Mouse (Mus musculus): ENCODE measurements around the gene Cdkl1. TPM values are rescaled to one million over a fixed set of nuclear protein-coding genes. Genes with fewer than 3 reads are reported as not detected.

The Cdkl1 gene
- polyA plus RNA-seq, 1 experiment from 2014 or later = 0.92 TPM

- WGBS = 69% methylated on average over 3 of the region's 3 CpGs
- ATAC-seq (replicated peaks; ENCODE audit: low FRiP score, low TSS enrichment, low read depth) = no peak
- H3K27me3 ChIP-seq (replicated peaks; ENCODE audit: control insufficient read depth, insufficient read depth, low read length) = no peaks in the 10 kb centered on the region
- H3K4me1 ChIP-seq (replicated peaks; ENCODE audit: control insufficient read depth, insufficient read depth, low read length) = peaks cover 11% of the 10 kb centered on the region; the same call in 1 of the 2 replicates
- DNase-seq (ENCODE audit: low spot score) = no peak
- H3K27ac ChIP-seq (ENCODE audit: low read depth) = peak overlapping the region; percentile 43; the same call in 1 of the 2 replicates
- peaks cover 69% of the 10 kb centered on the region for H3K36me3 ChIP-seq (ENCODE audit: control insufficient read depth, insufficient read depth, low read length)
- no peaks in the 10 kb centered on the region for H3K9me3 ChIP-seq (ENCODE audit: control insufficient read depth, low read length)
- no peak overlapping the region for H3K4me3 ChIP-seq (ENCODE audit: low read depth, low read length)
- no peak overlapping the region for H3K9ac ChIP-seq (ENCODE audit: low read length)
- no peak overlapping the region for H3K4me2 ChIP-seq (ENCODE audit: low read length)
Observed at GRCm38 (mm10) chr12:69812986-69813385, 21.9 kb upstream of the Cdkl1 start.

- H3K27me3 ChIP-seq (replicated peaks; ENCODE audit: control insufficient read depth, insufficient read depth, low read length) = no peaks in the 10 kb centered on the region
- H3K4me2 ChIP-seq (ENCODE audit: low read length) = no peak overlapping the region
- H3K4me1 ChIP-seq (replicated peaks; ENCODE audit: control insufficient read depth, insufficient read depth, low read length) = peaks cover 13% of the 10 kb centered on the region; the same call in 1 of the 2 replicates
- no peak overlapping the region for H3K27ac ChIP-seq (ENCODE audit: low read depth)
- ATAC-seq (replicated peaks; ENCODE audit: low FRiP score, low TSS enrichment, low read depth) = no peak
- no peak overlapping the region for H3K4me3 ChIP-seq (ENCODE audit: low read depth, low read length)
- no peaks in the 10 kb centered on the region for H3K9me3 ChIP-seq (ENCODE audit: control insufficient read depth, low read length)
- WGBS = 35% methylated on average over 1 of the region's 1 CpGs
- DNase-seq (ENCODE audit: low spot score) = no peak
- peaks cover 68% of the 10 kb centered on the region for H3K36me3 ChIP-seq (ENCODE audit: control insufficient read depth, insufficient read depth, low read length)
- H3K9ac ChIP-seq (ENCODE audit: low read length) = no peak overlapping the region
Observed at GRCm38 (mm10) chr12:69811976-69812375, 20.9 kb upstream of the Cdkl1 start.

GRCm38 (mm10) chr12:69809439-69809838 is 18.4 kb upstream of the Cdkl1 start:
- H3K4me1 ChIP-seq (replicated peaks; ENCODE audit: control insufficient read depth, insufficient read depth, low read length) = peaks cover 13% of the 10 kb centered on the region; the same call in 1 of the 2 replicates
- H3K27ac ChIP-seq (ENCODE audit: low read depth) = no peak overlapping the region
- 55% methylated on average over 3 of the region's 3 CpGs for WGBS
- no peaks in the 10 kb centered on the region for H3K27me3 ChIP-seq (replicated peaks; ENCODE audit: control insufficient read depth, insufficient read depth, low read length)
- no peak overlapping the region for H3K4me3 ChIP-seq (ENCODE audit: low read depth, low read length)
- peaks cover 60% of the 10 kb centered on the region for H3K36me3 ChIP-seq (ENCODE audit: control insufficient read depth, insufficient read depth, low read length)
- H3K9ac ChIP-seq (ENCODE audit: low read length) = no peak overlapping the region
- no peak for DNase-seq (ENCODE audit: low spot score)
- no peak overlapping the region for H3K4me2 ChIP-seq (ENCODE audit: low read length)
- no peak for ATAC-seq (replicated peaks; ENCODE audit: low FRiP score, low TSS enrichment, low read depth)
- H3K9me3 ChIP-seq (ENCODE audit: control insufficient read depth, low read length) = no peaks in the 10 kb centered on the region

DNA sequence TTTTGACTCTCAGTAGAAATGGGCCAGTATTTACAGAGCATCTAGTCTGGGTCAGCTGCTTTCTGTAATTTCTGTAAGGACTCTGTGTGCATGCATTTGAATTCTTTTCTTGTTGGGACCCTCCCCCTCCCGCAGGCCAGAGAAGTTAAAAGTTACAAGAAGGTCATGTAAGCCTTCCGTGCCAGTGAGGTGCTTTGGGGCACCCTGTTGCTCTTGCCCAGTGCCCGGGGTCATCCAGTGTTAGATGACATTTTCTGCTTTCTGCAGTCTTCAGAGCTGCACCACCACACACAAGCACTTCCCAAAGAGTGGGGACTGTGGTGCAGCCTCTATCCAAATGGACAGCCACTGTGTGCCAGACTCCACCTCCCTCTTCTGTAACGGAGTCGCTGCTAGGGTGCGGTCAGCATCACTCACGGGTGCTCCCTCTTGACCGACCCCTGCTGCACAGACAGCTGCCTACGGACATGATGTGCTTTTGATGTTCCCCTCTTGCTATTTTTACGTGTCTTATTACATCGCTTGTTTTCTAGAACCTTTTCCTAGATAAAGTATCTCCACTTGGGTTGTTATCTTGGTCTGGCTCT is 16.4 kb upstream of the Cdkl1 start:
- peaks cover 8% of the 10 kb centered on the region; the same call in 1 of the 2 replicates for H3K4me1 ChIP-seq (replicated peaks; ENCODE audit: control insufficient read depth, insufficient read depth, low read length)
- H3K4me3 ChIP-seq (ENCODE audit: low read depth, low read length) = no peak overlapping the region
- peaks cover 67% of the 10 kb centered on the region for H3K36me3 ChIP-seq (ENCODE audit: control insufficient read depth, insufficient read depth, low read length)
- no peaks in the 10 kb centered on the region for H3K27me3 ChIP-seq (replicated peaks; ENCODE audit: control insufficient read depth, insufficient read depth, low read length)
- ATAC-seq (replicated peaks; ENCODE audit: low FRiP score, low TSS enrichment, low read depth) (no peak), DNase-seq (ENCODE audit: low spot score) (no peak)
- no peak overlapping the region for H3K4me2 ChIP-seq (ENCODE audit: low read length)
- no peaks in the 10 kb centered on the region for H3K9me3 ChIP-seq (ENCODE audit: control insufficient read depth, low read length)
- WGBS = 57% methylated on average over 11 of the region's 11 CpGs
- no peak overlapping the region for H3K27ac ChIP-seq (ENCODE audit: low read depth)
- no peak overlapping the region for H3K9ac ChIP-seq (ENCODE audit: low read length)

DNA sequence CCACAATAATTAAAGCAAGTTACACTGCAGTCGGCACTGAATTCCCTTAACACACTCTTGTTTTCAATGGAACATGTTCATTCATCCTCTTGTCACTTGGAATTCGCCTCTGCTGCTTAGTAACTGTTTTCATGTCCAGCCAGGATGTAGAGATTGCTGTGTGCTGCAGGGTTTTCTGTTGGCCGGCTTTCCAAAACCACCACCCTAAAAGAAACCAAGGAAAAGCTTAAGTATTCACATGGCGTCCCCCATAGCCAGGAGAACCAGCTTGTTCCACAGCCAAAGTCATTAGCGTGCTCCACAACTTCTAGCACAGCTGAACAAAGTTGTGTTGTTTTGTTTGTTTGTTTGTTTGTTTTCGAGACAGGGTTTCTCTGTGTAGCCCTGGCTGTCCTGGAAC is 14.1 kb upstream of the Cdkl1 start:
- WGBS = 90% methylated on average over 6 of the region's 6 CpGs
- H3K36me3 ChIP-seq (ENCODE audit: control insufficient read depth, insufficient read depth, low read length) = peaks cover 62% of the 10 kb centered on the region

GRCm38 (mm10) chr12:69804393-69805070 is 13.5 kb upstream of the Cdkl1 start:
- H3K36me3 ChIP-seq (ENCODE audit: control insufficient read depth, insufficient read depth, low read length) = peaks cover 60% of the 10 kb centered on the region
- no peak overlapping the region for H3K4me2 ChIP-seq (ENCODE audit: low read length)
- no peaks in the 10 kb centered on the region for H3K9me3 ChIP-seq (ENCODE audit: control insufficient read depth, low read length)
- no peak overlapping the region for H3K27ac ChIP-seq (ENCODE audit: low read depth)
- peaks cover 8% of the 10 kb centered on the region; the same call in 1 of the 2 replicates for H3K4me1 ChIP-seq (replicated peaks; ENCODE audit: control insufficient read depth, insufficient read depth, low read length)
- no peak overlapping the region for H3K4me3 ChIP-seq (ENCODE audit: low read depth, low read length)
- DNase-seq (ENCODE audit: low spot score) (no peak), ATAC-seq (replicated peaks; ENCODE audit: low FRiP score, low TSS enrichment, low read depth) (no peak)
- H3K27me3 ChIP-seq (replicated peaks; ENCODE audit: control insufficient read depth, insufficient read depth, low read length) = no peaks in the 10 kb centered on the region
- no peak overlapping the region for H3K9ac ChIP-seq (ENCODE audit: low read length)
- 87% methylated on average over 10 of the region's 10 CpGs for WGBS

More for the DNA sequence above, 14.1 kb upstream of the Cdkl1 start:
- H3K9ac ChIP-seq (ENCODE audit: low read length) = no peak overlapping the region
- ATAC-seq (replicated peaks; ENCODE audit: low FRiP score, low TSS enrichment, low read depth) = no peak
- H3K4me3 ChIP-seq (ENCODE audit: low read depth, low read length) = no peak overlapping the region
- no peaks in the 10 kb centered on the region for H3K9me3 ChIP-seq (ENCODE audit: control insufficient read depth, low read length)
- H3K27me3 ChIP-seq (replicated peaks; ENCODE audit: control insufficient read depth, insufficient read depth, low read length) = no peaks in the 10 kb centered on the region
- no peak overlapping the region for H3K4me2 ChIP-seq (ENCODE audit: low read length)
- no peak overlapping the region for H3K27ac ChIP-seq (ENCODE audit: low read depth)
- DNase-seq (ENCODE audit: low spot score) = no peak
- peaks cover 8% of the 10 kb centered on the region; the same call in 1 of the 2 replicates for H3K4me1 ChIP-seq (replicated peaks; ENCODE audit: control insufficient read depth, insufficient read depth, low read length)

GRCm38 (mm10) chr12:69803196-69803595 is 12.1 kb upstream of the Cdkl1 start:
- Histone ChIP-seq H3K27ac (ENCODE audit: low read depth) (no peak overlapping the region), H3K4me3 (ENCODE audit: low read depth, low read length) (no peak overlapping the region), H3K4me2 (ENCODE audit: low read length) (no peak overlapping the region), H3K9ac (ENCODE audit: low read length) (no peak overlapping the region), H3K9me3 (ENCODE audit: control insufficient read depth, low read length) (no peaks in the 10 kb centered on the region), H3K27me3 (replicated peaks; ENCODE audit: control insufficient read depth, insufficient read depth, low read length) (no peaks in the 10 kb centered on the region), H3K4me1 (replicated peaks; ENCODE audit: control insufficient read depth, insufficient read depth, low read length) (peaks cover 4% of the 10 kb centered on the region; the same call in 1 of the 2 replicates), H3K36me3 (ENCODE audit: control insufficient read depth, insufficient read depth, low read length) (peaks cover 48% of the 10 kb centered on the region)
- WGBS = 85% methylated on average over 5 of the region's 6 CpGs
- DNase-seq (ENCODE audit: low spot score) = no peak
- no peak for ATAC-seq (replicated peaks; ENCODE audit: low FRiP score, low TSS enrichment, low read depth)

DNA sequence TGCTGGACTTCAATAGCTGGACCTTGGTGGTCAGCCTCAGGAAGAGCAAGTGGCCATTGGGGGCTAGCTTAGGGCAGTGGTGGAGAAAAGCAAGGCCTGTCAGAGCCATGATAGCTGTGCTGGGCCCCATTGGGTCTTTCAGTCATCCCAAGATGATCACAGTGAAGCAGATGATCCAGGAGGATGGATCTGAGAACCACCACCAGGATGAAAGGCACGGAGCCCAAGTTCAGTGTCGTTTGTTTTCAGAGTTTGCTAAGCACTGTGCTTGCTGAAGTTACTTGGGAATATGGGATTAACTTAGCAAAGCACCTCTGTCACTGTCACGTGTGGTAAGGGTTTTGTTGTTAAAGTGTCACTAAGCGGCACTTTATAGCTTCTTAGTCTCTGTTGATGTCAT is 9.5 kb upstream of the Cdkl1 start:
- H3K9ac ChIP-seq (ENCODE audit: low read length) = no peak overlapping the region
- H3K9me3 ChIP-seq (ENCODE audit: control insufficient read depth, low read length) = no peaks in the 10 kb centered on the region
- ATAC-seq (replicated peaks; ENCODE audit: low FRiP score, low TSS enrichment, low read depth) (no peak), DNase-seq (ENCODE audit: low spot score) (no peak)
- no peak overlapping the region for H3K4me2 ChIP-seq (ENCODE audit: low read length)
- no peaks in the 10 kb centered on the region for H3K27me3 ChIP-seq (replicated peaks; ENCODE audit: control insufficient read depth, insufficient read depth, low read length)
- peaks cover 27% of the 10 kb centered on the region for H3K36me3 ChIP-seq (ENCODE audit: control insufficient read depth, insufficient read depth, low read length)
- H3K4me3 ChIP-seq (ENCODE audit: low read depth, low read length) = no peak overlapping the region
- 85% methylated on average over 4 of the region's 4 CpGs for WGBS
- no peaks in the 10 kb centered on the region for H3K4me1 ChIP-seq (replicated peaks; ENCODE audit: control insufficient read depth, insufficient read depth, low read length)
- no peak overlapping the region for H3K27ac ChIP-seq (ENCODE audit: low read depth)

- Histone ChIP-seq H3K27ac (ENCODE audit: low read depth) (no peak overlapping the region), H3K9ac (ENCODE audit: low read length) (no peak overlapping the region), H3K4me3 (ENCODE audit: low read depth, low read length) (no peak overlapping the region), H3K4me1 (replicated peaks; ENCODE audit: control insufficient read depth, insufficient read depth, low read length) (no peaks in the 10 kb centered on the region), H3K4me2 (ENCODE audit: low read length) (no peak overlapping the region), H3K36me3 (ENCODE audit: control insufficient read depth, insufficient read depth, low read length) (no peaks in the 10 kb centered on the region), H3K27me3 (replicated peaks; ENCODE audit: control insufficient read depth, insufficient read depth, low read length) (no peaks in the 10 kb centered on the region), H3K9me3 (ENCODE audit: control insufficient read depth, low read length) (no peaks in the 10 kb centered on the region)
- no peak for ATAC-seq (replicated peaks; ENCODE audit: low FRiP score, low TSS enrichment, low read depth)
- no peak for DNase-seq (ENCODE audit: low spot score)
- WGBS = 89% methylated on average over 3 of the region's 3 CpGs
Observed at GRCm38 (mm10) chr12:69796311-69796710, 5.2 kb upstream of the Cdkl1 start.

All from intestine, embryonic 14.5 days (tissue).